Mouse (Mus musculus) lung, adult 18-20 months (tissue): ENCODE measurements around the gene Ift122.

ENCODE experiments used
- DNase-seq, 2 experiments: peaks; one replicate each; pipeline ENCODE4 v3.0.0; 2022; ENCODE audit warnings: mixed read lengths in 2 of 2

Gene Ift122

DNA sequence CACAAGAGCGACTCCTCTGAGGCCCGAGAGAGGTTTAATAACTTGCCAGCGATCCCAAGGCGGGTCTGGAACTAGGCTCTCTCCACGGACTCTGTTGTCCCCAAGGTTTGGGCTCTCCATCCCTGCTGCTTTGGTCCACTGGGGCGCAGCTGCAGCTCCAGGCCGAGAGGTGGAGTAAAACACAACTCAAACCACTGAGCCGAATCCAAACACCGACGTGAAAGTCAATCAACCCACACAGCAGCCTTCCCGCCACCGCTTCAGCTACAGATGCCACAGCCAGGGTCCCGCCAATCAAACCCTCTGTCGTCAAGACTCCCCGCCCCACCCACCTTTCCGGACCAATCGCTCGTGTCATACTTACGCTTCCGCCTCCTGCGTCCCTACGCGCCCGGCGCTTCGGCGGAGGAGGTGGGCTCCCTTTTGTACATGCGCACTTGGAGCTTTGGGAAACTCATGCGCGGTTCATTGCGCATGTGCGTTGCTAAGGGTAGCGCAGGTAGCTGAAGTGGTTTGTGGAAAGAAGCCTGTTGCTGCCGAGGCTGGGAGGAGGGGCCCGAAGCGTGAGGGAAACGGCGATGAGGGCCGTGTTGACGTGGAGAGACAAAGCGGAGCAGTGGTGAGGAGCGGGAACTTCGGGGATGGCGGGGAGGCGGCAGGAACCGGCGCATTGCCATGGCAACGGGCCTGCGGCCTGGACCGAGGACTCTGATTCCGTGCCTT lies at the start of gene Ift122, which contains the start of gene Mbd4:
Gene Ift122 (plus strand): TSS at position 380 of the 723 bp plus-strand sequence.
Gene Mbd4 (minus strand): TSS at position 281 of the 723 bp plus-strand sequence.
- DNase-seq: peak; percentile 99

DNA sequence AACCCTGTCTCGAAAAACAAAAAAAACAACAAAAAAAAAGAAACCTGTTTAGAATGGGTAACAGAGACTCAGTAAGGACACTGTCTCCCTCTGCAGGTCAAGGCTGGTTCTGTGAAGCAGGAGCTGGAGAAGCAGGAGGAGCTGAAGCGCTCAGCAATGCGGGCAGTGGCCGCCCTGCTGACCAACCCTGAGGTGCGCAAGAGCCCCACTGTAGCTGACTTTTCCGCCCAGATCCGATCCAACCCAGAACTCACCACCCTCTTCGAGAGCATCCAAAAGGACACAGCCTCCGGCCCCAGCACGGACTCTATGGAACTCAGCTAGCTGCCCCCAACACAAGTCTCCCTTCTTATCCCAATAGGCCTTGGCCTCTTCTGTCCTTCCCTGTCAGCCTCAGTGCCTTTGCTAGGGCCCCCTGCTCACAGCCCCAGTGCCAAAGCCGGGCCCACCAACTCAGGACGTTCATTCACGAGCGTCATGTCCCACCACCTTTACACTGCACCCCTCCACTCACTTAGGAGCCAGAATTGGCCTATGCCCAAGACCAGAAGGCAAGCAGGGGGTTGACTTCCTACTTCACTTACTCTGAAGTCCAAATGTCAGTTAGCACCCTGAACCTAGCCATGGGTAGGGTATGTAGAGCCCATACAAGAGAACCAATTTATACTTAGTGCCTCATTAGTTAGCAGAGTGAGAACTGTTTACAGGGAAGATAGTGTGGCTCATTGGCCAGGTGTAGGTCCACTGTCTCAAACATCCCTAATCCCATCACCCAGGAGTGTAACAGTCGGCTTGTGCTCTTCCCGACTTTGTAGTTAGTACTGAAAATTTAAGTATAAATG lies 49.5 kb upstream of the Ift122 start:
- peak; percentile 59 to 71 for DNase-seq

DNA sequence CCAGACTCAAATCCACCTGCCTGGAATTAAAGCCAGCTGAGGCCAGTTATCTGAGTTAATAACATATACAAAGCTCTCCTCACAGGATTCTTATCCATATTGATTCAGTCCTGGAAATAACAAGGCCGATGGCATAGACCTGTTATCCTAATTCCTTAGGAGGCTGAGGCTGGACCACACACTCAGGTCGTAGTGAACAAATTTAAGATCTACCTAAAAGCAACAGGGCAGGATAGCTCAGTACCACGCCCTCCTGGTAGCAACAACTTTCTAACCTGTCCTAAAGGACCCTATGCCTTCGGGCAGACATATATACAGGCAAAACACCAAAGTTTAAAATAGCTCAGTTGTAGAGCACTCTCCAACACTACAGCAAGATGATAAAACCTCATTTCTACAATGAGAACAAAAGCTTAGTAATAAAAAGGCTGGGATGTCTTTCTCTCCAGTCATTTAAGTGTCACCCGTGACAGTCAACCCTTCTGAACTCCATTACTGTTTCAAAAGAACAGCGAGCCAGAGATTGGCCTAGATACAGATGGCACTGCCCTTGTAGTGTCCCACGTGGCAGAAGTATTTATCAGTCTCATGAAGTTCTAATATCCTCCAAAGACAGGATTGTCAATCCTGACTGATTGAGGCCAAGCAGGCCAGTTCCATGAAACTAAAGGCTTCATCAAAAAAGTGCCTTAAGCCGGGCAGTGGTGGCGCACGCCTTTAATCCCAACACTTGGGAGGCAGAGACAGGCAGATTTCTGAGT lies 48.7 kb upstream of the Ift122 start:
- no peak for DNase-seq

DNA sequence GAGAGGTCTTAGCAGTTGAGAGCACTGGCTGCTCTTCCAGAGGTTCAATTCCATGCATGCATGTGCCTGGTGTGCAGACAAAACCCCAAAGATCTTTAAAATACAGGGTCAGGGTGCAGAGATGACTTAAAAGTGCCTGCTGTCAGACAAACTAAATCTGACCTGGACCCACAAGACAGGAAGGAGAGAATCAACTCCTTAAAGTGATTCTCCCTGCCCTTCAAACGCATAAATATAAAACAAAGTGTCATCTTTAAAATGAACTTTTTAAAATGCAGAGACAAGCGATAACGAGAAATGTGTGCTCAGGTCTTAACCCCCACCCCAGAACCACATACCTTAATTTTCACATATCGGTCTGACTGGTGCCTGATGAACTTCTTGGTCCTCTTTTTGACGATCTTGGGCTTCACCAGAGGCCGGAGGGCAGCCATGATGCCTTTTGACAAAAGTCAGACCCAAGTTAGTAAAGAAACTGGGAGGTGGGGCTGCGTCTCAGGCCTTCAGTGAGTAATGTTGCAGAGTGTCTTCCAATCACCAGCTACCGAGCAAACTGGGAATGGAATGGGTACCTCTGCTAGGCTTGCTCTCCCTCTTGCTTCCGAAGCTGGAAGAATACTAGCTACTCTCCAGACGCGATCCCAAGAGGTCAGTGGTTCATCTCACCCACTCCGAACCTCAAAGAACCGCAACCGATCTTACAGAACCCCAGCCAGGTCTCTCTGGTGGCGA lies 45.6 kb upstream of the Ift122 start:
- no peak for DNase-seq

DNA sequence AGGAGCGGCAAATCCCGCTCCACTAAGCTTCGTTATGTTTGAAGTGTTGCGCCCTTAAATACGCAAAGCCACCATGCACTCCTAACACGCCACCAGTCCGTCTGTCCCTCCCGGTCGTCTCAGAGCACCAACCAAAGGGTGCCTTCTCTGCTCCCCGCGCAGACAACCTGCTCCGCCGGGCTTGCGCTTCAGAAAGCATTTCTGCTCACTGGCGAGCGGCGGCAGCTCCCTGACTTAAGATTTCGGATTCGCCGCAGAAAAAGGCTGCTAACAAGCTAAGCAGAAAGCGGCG lies 45.1 kb upstream of the Ift122 start:
- peak in 1 of 2 experiments; percentile 19 for DNase-seq

DNA sequence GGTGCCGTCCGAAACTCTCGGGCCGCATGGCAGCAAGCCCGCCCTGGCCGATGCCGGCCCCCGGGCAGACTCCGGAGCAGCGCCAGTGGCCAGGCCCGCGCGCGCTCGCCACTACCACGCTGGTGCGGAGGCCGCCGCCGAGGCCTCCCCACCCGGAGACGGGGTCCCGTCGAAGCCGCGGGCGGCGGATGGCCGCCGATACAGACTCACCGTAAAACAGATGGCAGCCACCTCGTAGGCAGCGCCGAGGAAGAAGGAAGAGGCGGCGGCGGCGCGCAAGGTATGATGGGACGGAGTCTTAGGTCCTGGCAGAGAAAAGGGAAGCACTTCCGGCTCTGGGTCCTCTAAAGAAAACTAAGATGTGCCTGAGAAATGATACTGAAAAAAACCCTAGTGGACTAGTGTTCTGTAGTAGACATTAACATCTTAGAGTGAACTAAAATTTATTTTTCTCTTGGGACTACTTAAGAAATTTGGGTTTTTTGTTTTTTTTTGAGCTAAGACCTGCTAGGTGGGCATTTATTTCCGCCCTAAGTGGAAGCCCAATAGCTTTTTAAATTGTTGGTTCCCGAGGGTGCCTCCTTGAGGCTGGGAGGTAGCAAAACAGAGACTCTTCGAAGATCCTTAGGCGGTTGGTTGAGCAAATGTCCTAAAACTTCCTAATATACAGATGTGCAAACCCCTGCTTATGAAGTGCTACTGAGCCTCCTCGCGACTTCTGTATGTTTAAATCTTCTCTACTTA lies 44.6 kb upstream of the Ift122 start, which contains the start of gene Rpl32:
Gene Rpl32 (minus strand): TSS at position 260 of the 744 bp plus-strand sequence.
- peak; percentile 86 for DNase-seq

DNA sequence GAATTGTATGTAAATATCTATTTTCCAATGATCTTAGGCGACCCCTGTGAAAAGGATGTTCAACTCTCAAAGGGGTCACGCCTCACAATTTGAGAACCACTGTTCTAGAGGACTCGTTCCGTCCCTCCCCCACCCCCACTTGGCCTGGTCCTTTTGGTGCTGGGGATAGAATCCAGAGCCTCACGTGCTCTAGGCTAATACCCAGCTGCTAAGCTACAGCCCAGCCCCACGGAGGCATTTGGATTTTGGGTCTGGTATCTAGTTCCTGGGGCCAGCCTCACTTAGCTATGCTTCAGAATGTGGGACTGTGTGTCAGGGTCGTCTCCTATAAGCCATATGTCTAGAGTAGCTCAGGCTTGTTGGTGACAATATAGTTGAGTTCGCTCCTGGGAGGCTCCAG lies 41.7 kb upstream of the Ift122 start:
- no peak for DNase-seq

DNA sequence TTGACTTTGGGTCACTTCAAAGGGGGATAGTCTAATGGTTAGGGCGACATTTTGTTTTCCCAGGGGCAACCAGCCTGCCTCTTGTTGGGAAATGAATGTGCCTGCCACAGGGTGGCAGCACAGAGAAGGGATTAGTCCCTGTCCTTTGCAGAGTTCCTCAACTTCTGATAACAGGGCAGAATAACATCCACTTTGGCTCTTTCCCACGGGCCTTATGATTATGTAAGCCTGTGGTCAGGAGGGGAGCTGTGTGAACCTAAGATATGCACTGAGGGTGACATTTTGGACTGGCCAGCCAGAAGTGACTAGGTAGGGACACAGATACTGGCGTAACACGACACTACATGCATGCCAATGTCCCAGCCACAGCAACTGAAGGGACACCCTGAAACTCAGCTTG lies 39.2 kb upstream of the Ift122 start:
- peak; percentile 54 to 68 for DNase-seq

DNA sequence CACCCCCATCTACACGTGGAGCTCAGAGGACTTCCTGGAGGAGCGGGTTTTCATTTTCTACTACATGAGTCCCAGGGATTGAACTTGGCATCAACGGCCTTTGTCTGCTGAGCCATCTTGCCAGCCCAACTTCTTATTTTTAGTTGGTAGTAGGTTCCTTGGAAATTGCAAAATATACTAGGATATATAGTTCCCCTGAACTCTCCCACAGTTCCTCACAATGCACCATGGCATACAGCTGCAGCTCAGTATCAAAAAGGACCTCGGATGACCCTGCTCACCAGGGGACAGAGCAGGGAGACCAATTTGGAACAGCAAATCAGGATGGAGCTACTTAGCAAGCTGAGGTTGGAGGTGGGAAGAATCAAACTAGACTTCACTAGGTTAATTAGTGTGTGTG lies 38.2 kb upstream of the Ift122 start:
- no peak for DNase-seq

DNA sequence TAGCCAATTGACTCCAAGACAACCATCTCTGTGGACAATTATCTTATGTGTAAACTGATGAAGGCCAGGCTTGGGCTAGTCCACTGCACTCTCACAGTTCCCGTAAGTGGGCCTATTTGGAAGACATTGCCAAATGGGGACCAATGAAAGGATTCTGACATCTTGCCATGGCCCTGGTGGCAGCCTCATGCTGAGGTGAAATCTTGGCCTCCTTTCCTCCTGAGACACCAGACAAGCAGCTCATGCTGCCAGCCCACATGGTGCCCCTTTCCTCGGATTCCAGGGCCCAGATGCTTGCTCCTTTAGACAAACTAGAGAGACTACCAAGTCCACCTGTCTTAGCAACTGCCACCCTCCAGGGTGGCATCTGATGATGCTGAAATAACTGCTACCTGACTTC lies 35.1 kb upstream of the Ift122 start:
- DNase-seq: no peak

DNA sequence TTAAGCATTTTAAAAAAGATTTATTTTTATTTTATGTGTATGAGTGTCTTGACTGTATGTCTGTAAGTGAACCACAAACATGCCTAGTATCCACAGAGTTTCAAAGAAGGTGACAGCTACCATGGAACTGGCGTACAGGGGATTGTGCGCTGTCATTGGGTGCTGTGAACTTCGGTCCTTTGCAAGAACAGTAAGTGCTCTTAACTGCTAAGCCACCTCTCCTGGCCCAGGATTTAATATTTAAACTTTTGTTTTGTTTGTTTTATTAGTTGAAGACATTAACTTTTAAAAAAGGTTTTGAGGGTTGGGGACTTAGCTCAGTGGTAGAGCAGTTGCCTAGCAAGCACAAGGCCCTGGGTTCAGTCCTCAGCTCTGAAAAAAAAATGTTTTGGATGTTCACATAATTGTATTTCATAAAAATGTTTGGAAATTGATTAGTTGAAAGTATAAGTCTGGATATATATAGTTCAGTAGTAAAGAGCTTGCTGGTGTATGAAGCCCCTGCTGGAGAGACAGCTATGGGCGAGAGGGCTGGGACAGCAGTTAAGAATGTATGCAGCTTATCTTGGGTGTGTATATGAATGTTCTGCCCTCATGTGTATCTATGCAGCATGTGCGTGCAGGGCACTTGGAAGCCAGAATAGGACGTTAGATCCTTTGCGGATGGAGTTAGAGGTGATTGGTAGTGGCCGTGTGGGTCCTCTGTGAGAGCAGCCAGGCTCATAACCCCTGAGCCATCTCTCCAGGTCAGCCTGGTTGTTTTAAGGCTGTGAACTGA lies 31.9 kb upstream of the Ift122 start:
- no peak for DNase-seq

DNA sequence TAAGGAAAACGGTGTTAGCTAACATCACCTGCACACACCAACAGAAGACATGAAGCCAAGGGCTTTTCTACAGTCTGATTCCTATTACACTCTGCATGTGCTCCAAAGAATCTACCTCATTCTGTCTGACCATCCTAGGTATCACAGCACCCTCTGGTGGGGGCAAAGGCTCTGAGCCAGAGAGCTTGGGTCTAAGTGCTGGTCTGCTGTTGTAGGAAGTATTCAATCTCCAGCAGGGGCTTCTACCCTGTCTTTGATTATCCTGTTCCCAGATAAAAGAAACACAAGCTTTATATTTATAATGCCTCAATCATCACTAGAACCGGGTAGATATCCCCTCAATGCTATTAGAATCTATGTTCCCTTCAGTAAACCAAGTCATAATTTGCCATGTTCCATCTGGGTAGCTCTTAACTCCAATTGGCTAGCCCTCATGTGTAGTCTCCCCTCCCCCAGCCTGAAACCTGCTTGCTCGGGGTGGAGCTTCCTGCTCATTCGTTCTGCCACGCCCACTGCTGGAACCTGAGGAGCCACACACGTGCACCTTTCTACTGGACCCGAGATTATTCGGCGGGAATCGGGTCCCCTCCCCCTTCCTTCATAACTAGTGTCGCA lies 29.3 kb upstream of the Ift122 start:
- DNase-seq: peak; percentile 27 to 35

DNA sequence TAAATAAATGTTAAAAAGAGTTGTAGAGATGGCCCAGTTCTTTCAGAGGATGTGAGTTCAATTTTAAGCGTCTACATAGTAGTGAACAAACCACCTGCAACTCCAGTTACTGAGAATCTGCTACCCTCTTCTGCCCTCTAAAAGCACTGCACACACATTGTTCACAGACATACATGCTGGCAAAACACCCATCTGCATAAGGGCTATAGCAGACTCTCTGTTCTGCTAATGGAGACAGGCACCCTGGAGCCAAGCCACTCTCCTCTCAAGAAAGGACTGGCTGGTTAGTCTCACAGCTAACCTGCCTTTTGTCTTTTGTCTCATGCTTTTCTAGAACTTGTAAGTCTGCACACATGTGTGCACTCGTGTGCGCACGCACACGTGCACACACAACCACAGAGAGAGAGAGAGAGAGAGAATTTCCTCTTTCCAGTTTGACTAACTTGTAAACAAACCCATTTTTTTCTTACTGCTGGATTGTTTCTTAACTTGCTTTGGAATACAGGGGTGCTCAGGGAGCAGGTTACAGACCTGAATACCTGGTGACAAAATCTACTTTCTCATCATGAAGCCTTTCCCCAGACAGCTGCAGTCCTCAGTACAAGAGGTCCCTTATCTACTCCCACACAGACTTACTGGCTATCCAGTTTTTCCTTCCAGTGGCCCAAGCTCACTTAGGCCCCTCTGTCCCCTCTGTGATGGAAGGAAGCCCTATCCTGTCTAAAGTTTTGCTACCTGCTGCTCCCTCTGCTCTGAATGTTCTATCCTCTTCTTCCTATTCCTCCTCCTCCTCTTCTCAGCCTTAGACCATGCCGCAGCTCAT lies 22.3 kb upstream of the Ift122 start:
- DNase-seq: no peak

DNA sequence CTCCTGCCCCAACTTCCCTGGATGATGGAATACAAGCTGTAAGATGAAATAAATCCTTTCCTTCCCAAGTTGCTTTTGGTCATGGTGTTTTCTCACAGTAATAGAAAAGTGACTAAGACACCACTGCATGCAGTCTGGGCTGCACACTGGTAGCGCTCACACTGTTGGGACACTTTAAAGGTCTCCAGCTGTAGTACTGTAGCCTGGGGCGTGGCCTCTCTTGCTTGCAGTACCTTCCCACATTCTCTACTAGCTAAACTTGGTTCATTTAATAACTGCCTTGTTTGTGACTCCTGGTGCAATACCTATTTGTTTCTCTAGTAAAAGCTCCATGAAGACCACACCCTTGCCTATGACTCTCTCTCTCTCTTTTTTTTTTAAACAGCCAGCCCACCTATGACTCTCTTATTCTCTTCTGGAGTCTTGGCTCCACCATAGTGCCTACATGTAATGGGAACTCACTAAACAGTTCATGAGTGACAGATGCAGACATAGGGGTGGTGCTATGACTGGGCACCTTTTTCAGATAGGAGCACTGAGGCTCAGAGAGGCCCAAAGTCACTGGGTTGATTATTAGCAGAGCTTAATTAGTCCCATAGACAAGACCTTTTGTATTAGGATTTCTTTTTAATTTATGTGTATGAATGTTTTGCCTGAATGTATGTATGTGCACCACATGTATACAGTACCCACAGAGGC lies 21.0 kb upstream of the Ift122 start:
- no peak for DNase-seq

DNA sequence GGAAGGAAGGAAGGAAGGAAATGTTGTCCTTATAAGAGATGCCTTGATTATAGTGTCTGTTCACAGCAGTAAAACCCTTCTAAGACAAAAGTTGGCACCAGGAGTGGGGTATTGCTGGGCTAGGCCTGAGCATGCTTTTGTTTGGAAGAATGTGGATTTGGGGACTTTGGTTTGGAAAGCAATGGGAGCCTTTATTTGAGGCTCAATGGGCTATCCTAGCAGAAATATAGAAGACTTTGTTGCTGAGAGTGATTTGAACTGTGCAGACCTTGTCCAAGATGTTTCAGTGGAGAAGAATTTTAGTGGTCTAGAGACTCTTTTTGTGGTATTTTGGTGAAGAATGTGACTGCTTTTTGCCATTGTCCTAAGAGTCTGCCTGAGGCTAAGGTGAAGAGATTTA lies 19.4 kb upstream of the Ift122 start:
- DNase-seq: no peak

DNA sequence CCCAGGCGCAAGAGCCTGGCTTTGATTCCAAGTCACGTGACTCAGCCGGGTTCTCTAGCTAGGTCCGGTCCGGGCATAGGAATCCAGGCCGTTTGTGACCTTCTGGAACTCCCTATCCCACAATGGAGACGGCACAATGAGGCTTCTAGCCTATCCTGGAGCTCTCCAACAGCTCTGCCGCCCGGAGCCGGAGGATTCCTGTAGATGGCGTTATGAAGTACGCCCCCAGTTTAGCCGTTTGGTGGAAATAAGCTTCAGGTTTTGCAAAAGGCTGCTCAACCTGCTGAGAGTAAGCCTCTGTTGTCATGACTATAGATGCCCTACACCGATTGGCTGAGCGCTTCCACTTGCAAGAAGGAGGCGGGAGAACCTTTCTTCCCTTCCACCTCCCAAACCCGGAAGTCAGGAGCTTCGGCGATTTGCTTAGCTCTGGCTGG lies 15.1 kb upstream of the Ift122 start, which contains the start of gene Efcab12:
Gene Efcab12 (minus strand): TSS at position 252 of the 437 bp plus-strand sequence.
- peak; percentile 85 to 89 for DNase-seq

DNA sequence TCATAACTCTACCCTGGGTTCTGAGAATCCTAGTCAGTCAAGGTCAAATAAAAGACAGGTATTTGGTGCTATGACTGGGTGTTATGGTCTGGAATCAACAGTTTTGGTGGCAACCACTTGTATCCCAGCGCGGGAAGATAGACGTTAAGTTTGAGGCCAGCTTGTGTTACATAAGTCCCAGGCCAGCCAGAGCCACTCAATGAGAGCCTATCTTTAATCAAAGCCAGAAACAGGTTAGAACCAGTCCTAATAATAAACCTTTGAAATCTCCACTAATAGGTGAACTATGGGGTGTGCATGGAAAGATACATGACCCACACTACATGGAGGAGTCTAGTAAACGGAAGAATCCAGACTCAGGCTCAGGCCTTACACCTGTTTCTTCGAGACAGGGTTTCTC lies 14.5 kb upstream of the Ift122 start:
- DNase-seq: no peak

DNA sequence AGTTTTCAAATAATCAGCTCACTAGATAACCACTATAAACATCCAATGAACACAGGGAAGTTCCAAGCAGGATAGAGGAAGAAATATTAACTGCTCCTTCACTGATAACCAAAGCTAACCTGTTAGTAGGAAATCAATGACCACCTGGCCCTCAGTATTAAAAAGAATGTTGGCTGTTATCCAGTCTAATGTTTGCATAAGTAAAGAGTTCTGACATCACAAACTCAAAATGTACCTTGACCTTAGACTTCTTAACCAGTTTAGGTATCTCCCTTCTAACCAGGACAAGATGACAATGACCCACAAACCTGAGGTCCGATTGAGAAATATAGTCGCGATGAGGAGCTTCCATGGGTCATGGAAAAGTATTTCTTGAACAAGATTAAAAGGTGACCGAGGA lies 8.3 kb upstream of the Ift122 start:
- DNase-seq: no peak
